In the genomic region with DNA sequence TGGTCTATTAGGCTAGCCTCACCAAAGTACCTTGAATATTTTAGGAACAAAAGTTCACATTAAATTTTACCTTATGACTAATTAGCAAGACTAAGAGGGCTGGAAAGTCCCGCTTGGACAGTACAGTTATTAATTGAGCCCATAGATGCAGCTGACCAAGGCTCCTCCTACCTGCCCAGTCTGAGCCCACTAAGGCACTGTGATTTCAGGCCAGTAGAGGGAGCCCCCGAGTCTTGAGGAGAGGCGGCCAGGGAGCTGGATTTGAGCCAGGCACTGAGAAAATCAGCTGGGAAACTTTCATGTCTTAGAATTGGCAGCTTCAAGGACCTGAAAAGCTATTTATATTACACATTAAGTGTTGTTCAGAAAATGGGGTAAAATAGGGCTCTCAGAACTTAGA, we compare ENCODE assay signal across 8 mouse cellular contexts. TPM values are rescaled to one million over a fixed set of nuclear protein-coding genes. Genes with fewer than 3 reads are reported as not detected.
A peak's percentile ranks its signal among the peaks of the same experiment; 100 is the strongest.
DNase-seq lines count a peak whose midpoint lies in the region.

No protein-coding gene starts in this region.

- peak; percentile 57 for DNase-seq in A20 (ENCODE audit: low read depth, low spot score)
- peak; percentile 83 for DNase-seq in adrenal gland, adult 18-20 months (ENCODE audit: low spot score in 2 of 2)
- DNase-seq in embryo, embryonic 11 days: peak; percentile 88
- peak; percentile 82 to 92 for DNase-seq in gastrocnemius, postnatal 4 days (ENCODE audit: low spot score in 2 of 2)
- DNase-seq in kidney, postnatal 36 days: peak; percentile 90 to 97
- DNase-seq in lung, adult 18-20 months: peak; percentile 84 to 89
- DNase-seq in ovary, postnatal 36 days (ENCODE audit: low spot score): peak; percentile 83
- DNase-seq in thymus, postnatal 10 days (ENCODE audit: low spot score in 2 of 2): peak; percentile 39 to 64

RNA-seq across cellular contexts. Expression of gene Mki67, which starts 52.4 kb away (rescaled TPM):
- 1 to 10 TPM; 1.8 to 2.3 TPM for total RNA-seq in adrenal gland, adult 18-20 months (2021)
- 10 to 100 TPM; 61.5 to 67.8 TPM for total RNA-seq in gastrocnemius, postnatal 4 days (2021)

Comparison
In these comparisons a context has a peak if more than half of its experiments do, and no peak if none do; other contexts are left out.
1. Peak in every context shown above with its lines: DNase-seq.
2. RNA of gene Mki67, which starts 52.4 kb away (total RNA-seq): 61.5 to 67.8 TPM in gastrocnemius, postnatal 4 days; 1.8 to 2.3 TPM in adrenal gland, adult 18-20 months; every median in the first group is over 10 times any median in the second.